Mouse (Mus musculus) thymus, adult 2 months (tissue): Measurements from ENCODE around the gene Gm5416. TPM values are rescaled to one million over a fixed set of nuclear protein-coding genes. Genes with fewer than 3 reads are reported as not detected.
"Not testable (repeated sequence)": the region's sequence is repeated elsewhere in the genome, so short reads cannot be mapped to it uniquely, and the experiment has no call there.

Source experiments
- DNase-seq: peaks from one replicate; pipeline ENCODE4 v3.0.0; 2021
- H3K27ac ChIP-seq: fragments of 200-500 bp; 2 replicates; pipeline ENCODE4 v1.5.1; 2012; ENCODE audit warnings: low read length, control low read depth; ENCODE audit not compliant: control insufficient read depth, insufficient read depth
- H3K27me3 ChIP-seq: fragments of 200-500 bp; 2 replicates; pipeline ENCODE4 v1.6.1; 2012; ENCODE audit warnings: mild to moderate bottlenecking, low read length, moderate library complexity, mixed read lengths; ENCODE audit not compliant: control insufficient read depth, insufficient read depth
- H3K36me3 ChIP-seq: fragments of 200-500 bp; 2 replicates; pipeline ENCODE4 v1.6.1; 2012; ENCODE audit warnings: mild to moderate bottlenecking, low read length, moderate library complexity; ENCODE audit not compliant: control insufficient read depth, insufficient read depth
- H3K4me1 ChIP-seq: fragments of 200-500 bp; replicated peaks from 2 replicates; pipeline ENCODE4 v1.6.1; 2012; ENCODE audit warnings: low read length; ENCODE audit not compliant: control insufficient read depth, insufficient read depth
- H3K4me3 ChIP-seq: fragments of 200-500 bp; 2 replicates; pipeline ENCODE4 v1.5.1; 2012; ENCODE audit warnings: mild to moderate bottlenecking, low read length, control low read depth, moderate library complexity; ENCODE audit not compliant: control insufficient read depth, insufficient read depth
- CTCF ChIP-seq: fragments of 200-500 bp; IDR thresholded peaks from 2 replicates; pipeline ENCODE4 v1.5.1; 2012; ENCODE audit warnings: mild to moderate bottlenecking, control low read depth, low read length, moderate library complexity, borderline replicate concordance; ENCODE audit not compliant: control insufficient read depth, poor library complexity, insufficient read depth; ENCODE audit errors: extremely low read depth
- POLR2A ChIP-seq: fragments of 200-500 bp; IDR thresholded peaks from 2 replicates; pipeline ENCODE4 v1.6.1; 2012; ENCODE audit warnings: mild to moderate bottlenecking, low read length, control low read depth, moderate library complexity; ENCODE audit not compliant: control insufficient read depth, poor library complexity, insufficient read depth; ENCODE audit errors: extremely low read depth
- WGBS: fragments of 180-500 bp; shearing (Covaris S2); methylation state at CpG from one replicate; pipeline ENCODE4 v1.1.7; 2018; 5-methylcytosine and 5-hydroxymethylcytosine counted together
- polyA plus RNA-seq: library from polyadenylated mRNA; depleted of rRNA; stranded (reverse); fragments of >200 nt; gene quantifications from 2 replicates; pipeline ENCODE4 v1.2.3, GENCODE M21; 2012; rRNA removed

Gm5416 gene
- polyA plus RNA-seq, result not detected in 2 replicates

GRCm38 (mm10) chr16:36209967-36210453 lies at the start of gene Gm5416:
Gene Gm5416, plus strand, starts transcription at chr16:36210403.
- 84% methylated on average over 2 of the region's 2 CpGs for WGBS
- H3K27me3 ChIP-seq, result no peaks in the 10 kb centered on the region

GRCm38 (mm10) chr16:36167841-36168240 lies 42.4 kb upstream of the Gm5416 start:
- 90% methylated on average over 10 of the region's 10 CpGs for WGBS
- not testable (repeated sequence) for H3K4me3 ChIP-seq, DNase-seq

More at GRCm38 (mm10) chr16:36209967-36210453, at the start of gene Gm5416:
- Histone ChIP-seq H3K36me3 (no peaks in the 10 kb centered on the region), H3K4me3 (no peak within 1 kb of the TSS), H3K27ac (no peak within 1 kb of the TSS), H3K4me1 (no peaks in the 10 kb centered on the region)
- no peak for DNase-seq
- TF ChIP-seq CTCF, result no peak
- TF ChIP-seq POLR2A, result no peak

GRCm38 (mm10) chr16:36176108-36176507 lies 34.1 kb upstream of the Gm5416 start:
- Histone ChIP-seq H3K27me3 (no peaks in the 10 kb centered on the region), H3K36me3 (no peaks in the 10 kb centered on the region), H3K4me3 (no peak overlapping the region), H3K27ac (no peak overlapping the region), H3K4me1 (no peaks in the 10 kb centered on the region)
- DNase-seq, result no peak
- TF ChIP-seq POLR2A (no peak), CTCF (no peak)

More at GRCm38 (mm10) chr16:36167841-36168240, 42.4 kb upstream of the Gm5416 start:
- not testable (repeated sequence) for H3K27ac ChIP-seq, H3K36me3 ChIP-seq, H3K27me3 ChIP-seq, H3K4me1 ChIP-seq

GRCm38 (mm10) chr16:36179910-36180309 lies 30.3 kb upstream of the Gm5416 start:
- Histone ChIP-seq H3K27me3 (no peaks in the 10 kb centered on the region), H3K36me3 (no peaks in the 10 kb centered on the region), H3K4me3 (no peak overlapping the region), H3K27ac (no peak overlapping the region), H3K4me1 (no peaks in the 10 kb centered on the region)
- TF ChIP-seq CTCF (no peak), POLR2A (no peak)
- WGBS, result 75% methylated on average over 2 of the region's 2 CpGs
- DNase-seq, result no peak

GRCm38 (mm10) chr16:36183912-36184311 lies 26.3 kb upstream of the Gm5416 start, which contains the start of gene Gm5483:
Gene Gm5483, plus strand, starts transcription at chr16:36184212.
- H3K36me3 ChIP-seq, DNase-seq, H3K27ac ChIP-seq, H3K4me3 ChIP-seq, H3K27me3 ChIP-seq, H3K4me1 ChIP-seq: not testable (repeated sequence)
- WGBS, result 91% methylated on average over 4 of the region's 4 CpGs

GRCm38 (mm10) chr16:36199226-36199625 lies 11.0 kb upstream of the Gm5416 start:
- Histone ChIP-seq H3K27ac (no peak overlapping the region), H3K4me3 (no peak overlapping the region), H3K36me3 (no peaks in the 10 kb centered on the region), H3K27me3 (no peaks in the 10 kb centered on the region), H3K4me1 (no peaks in the 10 kb centered on the region)
- 71% methylated on average over 19 of the region's 19 CpGs for WGBS
- no peak for DNase-seq
- TF ChIP-seq POLR2A (no peak), CTCF (no peak)

GRCm38 (mm10) chr16:36203846-36204245 lies 6.4 kb upstream of the Gm5416 start:
- H3K27ac ChIP-seq, result no peak overlapping the region
- H3K36me3 ChIP-seq, result no peaks in the 10 kb centered on the region
- WGBS, result 89% methylated on average over 5 of the region's 5 CpGs
- TF ChIP-seq POLR2A, result no peak
- H3K27me3 ChIP-seq, result no peaks in the 10 kb centered on the region
- no peak for DNase-seq
- no peak overlapping the region for H3K4me3 ChIP-seq
- H3K4me1 ChIP-seq, result no peaks in the 10 kb centered on the region

GRCm38 (mm10) chr16:36205684-36206083 lies 4.5 kb upstream of the Gm5416 start:
- H3K36me3 ChIP-seq, H3K4me1 ChIP-seq, H3K4me3 ChIP-seq, H3K27ac ChIP-seq, H3K27me3 ChIP-seq, DNase-seq: not testable (repeated sequence)
- WGBS, result 77% methylated on average over 2 of the region's 2 CpGs

GRCm38 (mm10) chr16:36221168-36221567 lies 11.0 kb downstream of the Gm5416 start, which contains the start of gene 2010005H15Rik:
Gene 2010005H15Rik, plus strand, starts transcription at chr16:36221468.
- not testable (repeated sequence) for H3K27me3 ChIP-seq, DNase-seq, H3K36me3 ChIP-seq, H3K4me1 ChIP-seq, H3K4me3 ChIP-seq, H3K27ac ChIP-seq
- 94% methylated on average over 7 of the region's 7 CpGs for WGBS

- not testable (repeated sequence) for H3K27me3 ChIP-seq, H3K27ac ChIP-seq, H3K4me3 ChIP-seq, DNase-seq, H3K36me3 ChIP-seq, H3K4me1 ChIP-seq
Observed at GRCm38 (mm10) chr16:36260585-36260984, 50.4 kb downstream of the Gm5416 start.
